10 mouse cellular contexts compared by ENCODE assay signal in the genomic region with DNA sequence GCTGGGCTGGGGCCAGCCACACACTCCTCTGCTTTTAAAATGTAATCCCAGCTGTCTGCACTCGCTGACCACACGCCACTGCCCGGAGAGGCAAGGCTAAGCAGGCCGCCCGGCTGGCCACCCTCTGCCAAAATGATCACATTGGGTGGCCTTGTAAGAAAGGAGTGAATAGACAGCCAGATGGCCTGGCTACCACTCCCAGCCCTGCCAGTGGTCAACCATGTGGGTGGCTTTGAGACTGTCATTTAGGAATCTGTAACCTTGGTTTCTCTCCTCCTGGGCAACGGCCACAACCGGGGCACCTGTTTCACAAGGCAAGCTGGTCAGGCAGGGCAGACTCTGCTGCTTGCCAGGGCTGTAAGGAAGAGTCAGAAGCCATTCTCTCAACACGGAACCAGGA. TPM values are rescaled to one million over a fixed set of nuclear protein-coding genes. Genes with fewer than 3 reads are reported as not detected.
DNase-seq lines count a peak whose midpoint lies in the region; ATAC-seq lines count a peak whose summit lies in the region.
"Had no signal": no experiment of that assay in that cellular context is flagged by ENCODE, and none has a peak within 500 bp of the region (broad histone marks: within the 10 kb centered on the region; RNA-seq: fewer than 3 reads in every experiment).

No protein-coding gene starts in this region.

- intact Hi-C loops in gastrocnemius, postnatal 36 days (cut with DNase I): no loop called here

- H3K27ac ChIP-seq in heart, embryonic 13.5 days (replicated peaks): 0 out of 2 replicates have a peak overlapping the region, but pooled peaks have one; percentile 40
- no peak overlapping the region for H3K27ac ChIP-seq in limb, embryonic 10.5 days
- H3K27ac ChIP-seq: limb, embryonic 15.5 days had no signal

- no peak for ATAC-seq in heart, embryonic 13.5 days (ENCODE audit: extremely low read depth, insufficient number of reproducible peaks, low FRiP score, low TSS enrichment)
- ATAC-seq: CD4-positive, CD25-positive, alpha-beta regulatory T cell, adult 4 months had no signal

- H3K4me1 ChIP-seq in heart, embryonic 13.5 days: peaks cover 89% of the 10 kb centered on the region
- H3K4me1 ChIP-seq in limb, embryonic 10.5 days: peaks cover 68% of the 10 kb centered on the region

- no peaks in the 10 kb centered on the region for H3K9me3 ChIP-seq in heart, embryonic 13.5 days
- no peaks in the 10 kb centered on the region for H3K9me3 ChIP-seq in limb, embryonic 10.5 days (replicated peaks)
- H3K9me3 ChIP-seq: limb, embryonic 15.5 days had no signal

- H3K4me3 ChIP-seq in heart, embryonic 13.5 days: no peak overlapping the region
- H3K4me3 ChIP-seq in limb, embryonic 10.5 days: no peak overlapping the region
- H3K4me3 ChIP-seq: limb, embryonic 15.5 days had no signal

- H3K27me3 ChIP-seq in heart, embryonic 13.5 days (replicated peaks): no peaks in the 10 kb centered on the region
- no peaks in the 10 kb centered on the region for H3K27me3 ChIP-seq in limb, embryonic 10.5 days (ENCODE audit: low read depth, poor library complexity, severe bottlenecking)
- H3K27me3 ChIP-seq: limb, embryonic 15.5 days had no signal

- WGBS in heart, embryonic 13.5 days: 66% methylated on average over 8 of the region's 8 CpGs
- 81% methylated on average over 8 of the region's 8 CpGs for WGBS in limb, embryonic 10.5 days

- H3K4me2 ChIP-seq in heart, embryonic 13.5 days: no peak overlapping the region
- H3K4me2 ChIP-seq: limb, embryonic 15.5 days had no signal

- no peaks in the 10 kb centered on the region; the same call in 1 of the 2 replicates for H3K36me3 ChIP-seq in heart, embryonic 13.5 days
- peaks cover 3% of the 10 kb centered on the region; the same call in 1 of the 2 replicates for H3K36me3 ChIP-seq in limb, embryonic 10.5 days
- H3K36me3 ChIP-seq: limb, embryonic 15.5 days had no signal

- DNase-seq in gastrocnemius, adult 18-20 months (ENCODE audit: low spot score): peak; percentile 40
- no peak for DNase-seq in gastrocnemius, postnatal 36 days
- peak; percentile 49 to 59 for DNase-seq in right cerebral cortex, postnatal 10 days (ENCODE audit: low spot score in 2 of 2)
- DNase-seq in right cerebral cortex, postnatal 25 days: no peak
- DNase-seq in skeletal muscle tissue, adult 2 months (ENCODE audit: low read depth, low spot score): peak; percentile 30
- DNase-seq in layer of hippocampus, postnatal 25 days (ENCODE audit: extremely low spot score in 1 of 2, low spot score in 1 of 2): no peak
- DNase-seq in limb, embryonic 10.5 days (ENCODE audit: low spot score): no peak

- no peak overlapping the region for H3K9ac ChIP-seq in heart, embryonic 13.5 days
- H3K9ac ChIP-seq: limb, embryonic 15.5 days had no signal

RNA-seq across cellular contexts. Expression of a gene that starts 13.9 kb away (rescaled TPM):
- under 1 TPM; 0.39 to 0.90 TPM for total RNA-seq in gastrocnemius, adult 18-20 months (2021)
- 1 to 10 TPM in 1 of 2 experiments, under 1 TPM in 1; 0.57 to 1.1 TPM for total RNA-seq in gastrocnemius, postnatal 36 days (2021)
- polyA plus RNA-seq in heart, embryonic 13.5 days (2015; fragmentation: Nextera tagmentation; extraction: Ambion mirVana): 2.8 and 3.6 TPM in 2 replicates
- 10 to 100 TPM; 24.1 to 25.8 TPM for total RNA-seq in layer of hippocampus, postnatal 25 days (2021)
- polyA plus RNA-seq in limb, embryonic 10.5 days (2016; fragmentation: Nextera tagmentation; extraction: Ambion mirVana): 2.8 and 3.4 TPM in 2 replicates

Comparison
In these comparisons a context has a peak if more than half of its experiments do, and no peak if none do; other contexts are left out.
1. DNase-seq: peak in gastrocnemius, adult 18-20 months (single experiment), right cerebral cortex, postnatal 10 days (2 of 2) and skeletal muscle tissue, adult 2 months (single experiment); none in gastrocnemius, postnatal 36 days (0 of 2), right cerebral cortex, postnatal 25 days (single experiment), layer of hippocampus, postnatal 25 days (0 of 2) and limb, embryonic 10.5 days (single experiment).
2. RNA of a gene that starts 13.9 kb away (total RNA-seq): 24.1 to 25.8 TPM in layer of hippocampus, postnatal 25 days; 0.57 to 1.1 TPM in gastrocnemius, postnatal 36 days and 0.39 to 0.90 TPM in gastrocnemius, adult 18-20 months; every median in the first group is over 10 times any median in the second.